Mouse (Mus musculus) thymus, adult 2 months (tissue): ENCODE results near the gene Hps5.

Experiments used
- CTCF ChIP-seq: fragments of 200-500 bp; IDR thresholded peaks from 2 replicates; pipeline ENCODE4 v1.5.1; 2012; ENCODE audit warnings: mild to moderate bottlenecking, control low read depth, low read length, moderate library complexity, borderline replicate concordance; ENCODE audit not compliant: control insufficient read depth, poor library complexity, insufficient read depth; ENCODE audit errors: extremely low read depth
- POLR2A ChIP-seq: fragments of 200-500 bp; IDR thresholded peaks from 2 replicates; pipeline ENCODE4 v1.6.1; 2012; ENCODE audit warnings: mild to moderate bottlenecking, low read length, control low read depth, moderate library complexity; ENCODE audit not compliant: control insufficient read depth, poor library complexity, insufficient read depth; ENCODE audit errors: extremely low read depth

DNA sequence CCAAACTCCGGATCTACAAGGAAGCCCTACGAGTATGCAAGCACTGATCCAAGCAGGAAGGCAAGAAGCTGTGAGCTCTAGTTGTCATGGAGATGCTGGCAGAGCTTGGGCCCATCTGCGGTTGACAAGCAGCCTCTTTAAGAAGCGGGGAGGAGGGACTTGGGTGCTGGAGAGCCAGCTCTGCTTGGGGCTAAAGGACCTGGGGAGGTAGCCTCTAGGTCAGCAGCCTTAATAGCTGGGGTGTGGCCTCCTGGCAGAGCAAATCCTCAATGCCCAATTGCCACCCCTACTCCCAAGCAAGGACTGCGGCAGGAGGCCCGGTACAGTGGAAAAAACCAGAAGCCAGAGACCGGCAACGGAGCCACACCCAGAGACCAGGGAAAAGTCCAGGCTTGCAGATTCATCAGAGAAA lies 43.0 kb upstream of the Hps5 start:
- TF ChIP-seq CTCF (no peak), POLR2A (no peak; the same call in 1 of the 2 replicates)
